Mouse (Mus musculus): ENCODE results near the gene Irf2bp2. TPM values are rescaled to one million over a fixed set of nuclear protein-coding genes. Genes with fewer than 3 reads are reported as not detected.

Gene Irf2bp2
- 82.3 and 87.5 TPM in 2 replicates for polyA plus RNA-seq (2012)

DNA sequence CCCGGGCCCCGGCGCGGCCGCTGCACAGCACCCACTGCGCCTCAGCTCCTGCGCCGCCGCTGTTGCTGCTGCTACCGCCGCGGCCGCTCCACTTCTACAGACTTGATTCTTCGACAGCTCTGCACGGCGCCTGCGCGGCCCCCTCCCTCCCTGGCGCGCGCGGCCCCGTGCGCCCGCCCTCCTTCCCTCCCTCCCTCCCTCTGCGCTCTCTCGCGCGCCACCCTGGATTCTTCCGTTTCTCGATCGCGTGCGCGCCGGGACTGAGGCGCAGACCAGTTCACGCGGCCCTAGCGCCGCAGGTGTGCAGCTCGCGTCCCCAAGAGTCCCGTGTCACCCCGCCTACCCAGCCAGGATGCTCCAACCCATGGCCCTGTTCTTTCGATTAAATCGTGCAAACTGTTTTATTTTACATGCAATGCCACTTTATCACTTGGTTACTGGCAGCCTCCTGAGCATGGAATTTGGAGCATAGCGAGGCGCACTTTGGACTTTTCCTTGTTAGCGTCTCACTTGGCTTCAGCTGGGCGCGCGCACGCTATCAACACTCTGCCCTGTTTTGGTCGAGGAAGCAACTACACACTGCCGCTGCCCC lies at the start of gene Irf2bp2:
Gene Irf2bp2 (minus strand): TSS at position 98 of the 592 bp plus-strand sequence.
- no peak for TF ChIP-seq GATA1 (IDR thresholded peaks at IDR 0.05; ENCODE audit: low read length)

DNA sequence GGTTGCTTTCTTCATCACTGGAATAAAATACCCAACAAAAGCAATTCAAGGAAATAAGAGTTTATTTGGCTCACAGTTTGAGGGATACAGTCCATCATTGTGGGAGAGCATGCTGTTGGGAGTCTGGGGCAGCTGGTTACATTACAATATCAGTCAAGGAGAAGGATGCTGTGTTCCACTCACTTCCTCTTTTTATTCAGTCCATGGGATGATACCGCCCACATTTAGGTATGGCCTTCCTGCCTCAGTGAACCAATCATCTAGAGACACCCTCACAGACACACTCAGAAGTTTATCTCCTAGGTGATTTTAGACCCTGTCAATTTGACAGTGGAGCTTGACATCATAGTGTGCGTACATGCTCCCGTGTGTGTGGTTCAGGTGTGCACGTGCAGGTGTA lies 48.9 kb upstream of the Irf2bp2 start:
- no peak for TF ChIP-seq GATA1 (IDR thresholded peaks at IDR 0.05; ENCODE audit: low read length)

DNA sequence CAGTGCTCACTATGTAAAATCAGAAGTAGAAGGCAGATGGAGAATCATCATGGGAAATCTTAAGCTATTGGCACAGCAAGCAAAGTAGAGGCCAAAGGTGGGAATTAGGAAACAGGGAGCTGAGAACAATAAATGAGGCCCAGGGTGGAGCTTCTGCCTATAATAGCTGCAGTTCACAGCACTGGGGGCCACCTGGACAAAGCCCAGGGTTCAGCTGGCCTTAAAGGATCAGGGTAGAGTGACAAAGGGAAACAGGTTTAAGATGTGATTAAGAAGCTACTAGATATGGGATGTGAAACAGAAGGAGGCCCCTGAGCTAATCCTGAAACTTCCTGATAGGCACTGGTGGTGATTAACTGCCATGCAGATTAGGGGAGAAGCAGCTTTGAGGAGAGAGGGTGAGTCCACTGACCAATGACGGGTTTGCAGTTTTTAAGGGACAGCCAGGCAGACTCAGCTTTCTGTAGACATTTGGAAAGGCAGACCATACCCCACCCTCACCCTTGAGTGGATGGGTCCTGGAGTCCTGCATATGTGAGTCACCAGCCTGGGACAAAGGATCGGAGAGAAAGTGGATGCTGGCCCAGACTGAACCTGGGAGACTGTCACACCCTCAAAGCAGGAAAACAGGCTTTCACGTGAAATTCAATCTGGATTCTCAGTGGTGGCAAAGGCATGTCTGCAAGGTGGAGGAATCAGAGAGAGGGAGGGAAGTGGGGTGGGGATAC lies 47.9 kb upstream of the Irf2bp2 start:
- TF ChIP-seq GATA1 (IDR thresholded peaks at IDR 0.05; ENCODE audit: low read length) = no peak

DNA sequence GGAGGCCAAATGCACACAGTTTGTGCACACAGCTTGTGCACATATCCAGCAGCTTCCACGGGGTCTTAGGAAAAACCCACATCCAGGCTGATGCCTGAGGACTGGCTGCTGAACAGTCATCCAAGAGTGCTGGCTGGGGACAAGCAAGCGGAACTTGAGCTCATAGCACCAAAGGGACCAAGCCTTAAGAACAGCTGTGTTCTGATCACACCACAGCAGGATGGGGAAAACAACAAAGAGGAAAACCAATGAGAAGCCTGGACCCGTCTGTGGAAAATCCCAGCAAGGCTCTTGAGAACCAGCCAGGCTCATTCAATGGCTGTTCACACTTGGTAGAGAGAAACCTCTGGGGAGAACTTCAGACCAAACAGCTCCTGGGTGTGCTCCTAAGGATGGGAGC lies 45.4 kb upstream of the Irf2bp2 start:
- no peak for TF ChIP-seq GATA1 (IDR thresholded peaks at IDR 0.05; ENCODE audit: low read length)

DNA sequence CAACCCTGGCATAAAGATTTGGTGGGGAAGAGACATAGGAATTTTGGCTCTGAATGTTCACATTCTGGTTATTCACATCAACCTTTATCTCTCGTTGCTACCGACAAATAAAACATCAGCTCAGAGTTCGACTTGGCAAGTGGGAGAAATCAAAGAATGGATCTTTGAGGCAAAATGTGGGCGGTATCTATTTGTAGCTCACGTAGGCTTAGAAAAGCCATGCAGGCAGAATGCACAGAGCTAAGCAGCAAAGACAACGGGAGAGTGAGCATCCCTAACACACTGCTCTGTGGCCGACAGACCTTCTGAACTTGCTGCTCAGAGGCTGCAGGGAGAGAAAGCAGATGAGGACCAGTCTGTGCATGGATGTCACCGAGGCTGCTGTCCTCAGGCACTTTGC lies 44.2 kb upstream of the Irf2bp2 start:
- no peak for TF ChIP-seq GATA1 (IDR thresholded peaks at IDR 0.05; ENCODE audit: low read length)

DNA sequence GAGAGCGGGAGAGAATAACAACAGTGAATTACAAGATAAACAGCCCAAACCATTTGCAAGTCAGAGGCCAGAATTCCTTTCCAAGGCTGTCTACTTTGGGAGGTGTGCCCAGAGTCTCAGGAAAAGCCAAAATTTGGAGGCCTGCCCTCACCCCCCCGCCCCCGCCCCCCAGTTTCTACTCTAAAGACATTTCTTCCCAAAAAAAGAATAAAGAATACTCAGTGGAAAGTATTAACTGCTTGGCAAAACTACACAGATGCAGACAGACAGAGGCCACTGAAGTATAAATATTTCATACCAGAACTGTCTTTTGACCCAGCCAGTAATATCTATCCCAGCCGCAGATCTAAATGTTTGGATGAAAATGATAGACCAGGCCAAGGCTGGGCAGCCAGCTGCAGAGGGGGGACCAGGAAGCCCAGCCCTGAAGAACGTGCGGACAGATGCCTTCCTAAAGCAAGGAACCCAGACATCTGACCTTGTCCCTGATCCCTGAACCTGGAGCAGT lies 40.8 kb upstream of the Irf2bp2 start:
- no peak for TF ChIP-seq GATA1 (IDR thresholded peaks at IDR 0.05; ENCODE audit: low read length)

DNA sequence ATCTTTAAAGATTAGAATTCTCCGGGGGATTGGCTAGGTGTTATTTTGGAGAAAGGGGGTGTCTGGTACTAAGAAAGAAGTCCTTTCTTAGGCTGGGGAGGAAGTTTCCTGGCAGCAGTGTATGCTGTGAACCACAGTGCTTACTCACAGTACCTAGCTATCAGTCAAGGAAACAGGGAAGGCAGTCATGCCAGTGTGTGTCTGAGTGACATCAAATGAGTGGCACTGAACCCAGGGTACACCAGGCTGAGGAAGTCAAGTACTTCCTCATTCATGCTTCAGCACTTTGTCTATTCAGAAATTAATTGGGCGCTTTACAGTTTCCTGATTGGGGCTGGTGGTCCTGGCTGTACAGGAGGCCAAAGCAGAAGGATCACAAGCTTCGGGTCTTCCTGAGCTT lies 34.8 kb upstream of the Irf2bp2 start:
- TF ChIP-seq GATA1 (IDR thresholded peaks at IDR 0.05; ENCODE audit: low read length) = no peak

DNA sequence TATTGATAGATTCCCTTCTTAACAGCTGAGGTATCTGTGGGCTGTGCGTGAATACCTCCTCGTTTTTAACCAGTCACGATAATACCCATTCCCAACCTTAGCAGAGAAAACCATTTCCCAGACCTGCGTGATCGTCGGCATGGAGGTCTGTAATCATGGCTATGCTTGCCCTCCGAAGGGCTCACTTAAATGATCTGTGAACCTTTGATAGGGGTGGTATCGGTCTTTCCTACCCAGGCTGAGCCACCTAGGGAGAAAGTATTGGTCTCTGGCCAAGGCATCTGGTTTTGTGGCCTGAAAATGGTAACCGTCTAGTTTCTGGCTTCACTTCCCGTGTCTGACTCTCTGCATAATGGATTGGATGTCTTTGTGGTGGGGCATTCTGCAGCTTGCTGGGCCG lies 32.6 kb upstream of the Irf2bp2 start:
- no peak for TF ChIP-seq GATA1 (IDR thresholded peaks at IDR 0.05; ENCODE audit: low read length)

DNA sequence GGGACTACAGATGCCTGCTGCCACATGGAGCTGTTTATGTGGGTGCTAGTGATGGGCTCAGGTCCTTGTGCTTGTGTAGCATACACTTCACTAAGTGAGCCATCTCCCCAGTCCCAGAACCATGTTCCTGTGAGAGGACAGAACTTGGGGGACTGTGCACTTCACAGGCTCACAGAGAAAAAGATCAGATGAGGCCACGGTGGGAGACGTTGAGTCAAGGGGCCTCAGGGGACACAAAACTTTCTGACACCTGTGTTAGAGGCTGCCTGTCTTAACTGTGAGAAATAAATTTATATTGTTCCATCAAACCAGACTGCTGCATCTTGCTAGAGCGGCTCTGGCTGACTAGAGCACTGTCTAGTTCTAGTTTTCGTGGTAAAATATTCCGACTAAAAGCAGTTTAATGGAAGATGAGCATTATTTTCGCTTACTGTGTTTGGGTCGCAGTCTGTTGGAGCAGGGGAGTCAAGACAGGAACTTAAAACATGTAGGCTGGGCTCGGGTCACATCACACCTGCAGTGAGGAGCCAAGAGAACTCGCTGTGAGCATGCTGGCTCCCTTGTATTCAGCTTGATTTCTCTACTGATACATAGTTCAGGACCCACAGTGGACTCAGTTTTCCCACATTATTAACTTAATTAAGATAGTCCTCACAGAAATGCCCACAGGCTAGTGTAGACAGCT lies 28.5 kb upstream of the Irf2bp2 start:
- TF ChIP-seq GATA1 (IDR thresholded peaks at IDR 0.05; ENCODE audit: low read length) = no peak

DNA sequence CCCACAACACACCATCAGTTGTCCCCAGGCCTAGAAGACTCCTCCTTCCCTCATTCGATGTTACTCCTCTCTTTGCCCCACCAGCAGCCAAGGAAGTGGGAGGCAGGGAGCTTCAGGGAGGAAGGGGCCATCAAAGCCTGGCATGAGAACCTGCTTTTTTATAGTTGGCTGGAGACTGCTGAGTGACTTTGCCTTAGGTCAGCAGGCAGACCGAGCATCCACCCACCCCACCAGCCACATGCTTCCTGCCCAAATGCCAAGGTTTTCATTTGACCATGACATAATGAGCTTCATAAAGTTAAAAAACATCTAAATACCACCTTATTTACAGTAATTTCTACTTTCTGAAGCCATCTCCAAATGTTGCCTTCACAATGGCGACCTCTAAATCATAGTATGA lies 26.9 kb upstream of the Irf2bp2 start:
- no peak for TF ChIP-seq GATA1 (IDR thresholded peaks at IDR 0.05; ENCODE audit: low read length)

DNA sequence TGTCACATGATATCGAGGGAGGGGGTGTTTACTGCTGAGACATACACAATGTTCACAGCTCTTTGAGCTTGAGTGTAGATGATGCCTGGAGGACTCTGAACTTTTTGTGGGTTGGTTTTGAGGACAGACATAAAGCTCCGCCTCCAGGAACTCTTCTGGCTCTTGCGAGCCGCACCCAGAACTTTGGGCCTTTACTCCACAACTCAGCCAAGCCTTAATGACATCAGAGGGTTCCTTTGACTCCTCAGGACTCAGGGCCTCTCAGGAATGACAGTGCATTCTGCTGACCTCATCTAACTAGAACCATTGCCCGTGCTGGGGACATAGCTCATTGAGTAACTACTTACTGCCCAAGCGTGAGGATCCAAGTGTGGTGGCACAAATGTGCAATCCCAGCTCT lies 25.7 kb upstream of the Irf2bp2 start:
- TF ChIP-seq GATA1 (IDR thresholded peaks at IDR 0.05; ENCODE audit: low read length) = no peak

DNA sequence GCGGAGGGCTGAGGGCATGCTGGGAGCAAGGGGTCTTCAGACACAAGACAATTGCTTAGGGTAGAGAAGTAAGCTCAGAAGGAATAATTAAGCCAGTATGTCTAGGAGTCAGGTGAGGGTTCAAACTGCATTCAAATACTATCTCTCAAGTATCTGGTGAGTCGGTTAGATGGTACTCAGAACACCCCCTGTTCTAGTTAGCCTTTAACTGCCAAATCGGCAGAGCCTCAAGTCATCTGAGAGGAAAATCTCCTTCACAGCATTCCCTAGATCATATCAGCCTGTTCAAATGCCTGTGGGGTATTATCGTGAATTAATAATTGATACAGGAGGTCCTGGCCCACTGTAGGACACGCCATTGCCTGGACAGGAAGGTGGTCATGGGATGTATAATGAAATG lies 23.9 kb upstream of the Irf2bp2 start:
- TF ChIP-seq GATA1 (IDR thresholded peaks at IDR 0.05; ENCODE audit: low read length) = no peak

DNA sequence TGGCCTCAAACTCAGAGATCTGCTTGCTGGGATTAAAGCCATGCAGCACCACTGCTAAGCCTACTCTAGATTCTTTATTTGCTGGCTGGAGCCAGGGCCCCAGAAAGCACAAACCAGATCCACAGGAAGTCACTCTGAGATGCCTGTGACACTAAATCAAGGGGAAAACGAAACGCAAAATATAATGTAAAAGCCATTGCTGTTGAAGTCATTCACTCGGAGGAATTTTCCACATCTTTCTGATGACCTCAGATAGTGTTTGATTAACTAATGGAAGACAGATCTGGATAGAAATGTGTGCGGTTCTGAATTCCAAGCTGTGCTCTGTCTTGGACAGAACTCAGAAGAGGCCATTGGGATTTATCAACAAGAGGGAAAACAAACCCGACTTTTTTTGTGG lies 22.9 kb upstream of the Irf2bp2 start:
- no peak for TF ChIP-seq GATA1 (IDR thresholded peaks at IDR 0.05; ENCODE audit: low read length)

DNA sequence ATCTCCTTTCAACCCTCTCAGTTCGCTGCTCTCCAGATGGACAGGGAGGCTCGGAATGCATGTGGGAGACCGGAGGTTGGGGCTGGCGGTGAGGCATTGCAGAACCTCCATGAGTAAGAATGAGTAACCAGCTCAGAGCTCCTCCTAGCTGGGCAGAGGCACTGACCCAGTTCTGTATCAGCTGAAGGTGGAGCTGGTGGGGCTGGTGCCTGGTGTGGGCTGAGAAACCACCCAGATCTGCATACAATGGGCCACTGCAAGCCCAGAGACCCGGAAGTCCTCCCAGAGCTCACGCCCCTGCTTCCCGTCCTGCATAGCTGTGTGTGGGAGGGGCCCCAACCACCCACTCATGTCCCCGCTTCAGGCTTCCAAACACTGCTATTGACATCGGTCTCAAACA lies 22.0 kb upstream of the Irf2bp2 start:
- TF ChIP-seq GATA1 (IDR thresholded peaks at IDR 0.05; ENCODE audit: low read length) = no peak

DNA sequence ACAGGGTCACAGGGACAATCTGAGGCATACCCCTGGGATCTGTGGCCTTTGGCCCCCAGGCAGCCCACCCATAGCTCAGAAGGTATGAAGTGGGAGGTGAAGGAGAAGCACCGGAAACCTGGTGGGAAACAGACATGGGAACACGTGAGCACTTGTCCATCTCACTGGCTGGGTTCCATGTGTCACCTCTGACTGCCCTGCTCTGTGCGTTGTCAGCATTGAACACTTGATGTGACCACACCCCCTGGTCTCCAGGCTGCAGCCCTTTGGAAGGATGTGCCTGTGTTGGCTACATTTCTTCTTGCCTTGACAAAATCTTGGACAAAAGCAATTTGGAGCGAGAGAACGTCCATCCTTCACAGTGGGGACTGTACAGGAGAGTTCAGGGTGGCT lies 20.9 kb upstream of the Irf2bp2 start:
- no peak for TF ChIP-seq GATA1 (IDR thresholded peaks at IDR 0.05; ENCODE audit: low read length)

DNA sequence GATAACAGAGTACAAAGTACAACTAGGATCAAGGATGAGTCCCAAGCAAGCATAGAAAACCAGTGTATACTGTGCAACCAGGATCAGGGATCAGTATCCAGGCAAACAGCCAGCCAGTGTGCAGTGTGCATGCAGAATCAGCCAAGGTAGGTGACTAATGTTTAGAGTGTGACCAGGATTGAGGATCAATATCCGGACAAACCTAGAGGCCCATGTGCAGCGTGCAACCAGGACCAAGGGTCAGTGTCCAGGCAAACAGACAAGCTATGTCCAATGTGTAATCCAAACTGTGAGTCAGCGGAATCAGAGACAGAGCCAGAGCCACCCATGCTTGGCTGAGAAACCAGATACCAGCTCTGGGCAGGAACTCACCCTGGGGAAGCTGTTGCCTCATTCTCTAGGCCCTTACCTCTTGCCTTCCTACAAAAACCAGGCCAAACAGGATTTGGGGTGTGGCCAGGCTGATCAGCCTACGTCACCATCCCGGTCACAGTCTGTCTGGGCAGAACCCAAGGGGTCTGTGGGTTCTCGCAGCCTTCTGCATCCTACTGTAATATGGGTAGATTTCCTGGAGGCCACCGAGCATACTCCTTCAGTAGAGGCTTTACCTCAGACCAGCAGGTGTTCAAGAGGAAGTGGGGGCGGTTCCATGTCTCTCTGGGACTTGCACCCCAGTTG lies 20.4 kb upstream of the Irf2bp2 start:
- no peak for TF ChIP-seq GATA1 (IDR thresholded peaks at IDR 0.05; ENCODE audit: low read length)

Measured in G1E-ER4 (cell line).